Mouse (Mus musculus) neutrophil, adult 5-6 weeks (primary cell): ENCODE results near the gene Slc17a1. TPM values are rescaled to one million over a fixed set of nuclear protein-coding genes. Genes with fewer than 3 reads are reported as not detected.

Experiments used
- ATAC-seq: fragments of 151-379, 151-347 bp; 2 replicates; pipeline ENCODE4 v1.8.0; 2017; ENCODE audit warnings: mild to moderate bottlenecking, moderate TSS enrichment; ENCODE audit not compliant: insufficient number of reproducible peaks, poor library complexity, low FRiP score, severe bottlenecking; ENCODE audit errors: extremely low read depth
- total RNA-seq: library from RNA; stranded (forward); fragments of 200-1000 nt; gene quantifications from 2 replicates; pipeline ENCODE4 v1.2.3, GENCODE M21; 2017

Gene Slc17a1
- total RNA-seq, 1 experiment from 2014 or later = not detected

- ATAC-seq = peak; percentile 93
These were observed 18.0 kb downstream of the Slc17a1 start for GRCm38 (mm10) chr13:23885540-23885939.

DNA sequence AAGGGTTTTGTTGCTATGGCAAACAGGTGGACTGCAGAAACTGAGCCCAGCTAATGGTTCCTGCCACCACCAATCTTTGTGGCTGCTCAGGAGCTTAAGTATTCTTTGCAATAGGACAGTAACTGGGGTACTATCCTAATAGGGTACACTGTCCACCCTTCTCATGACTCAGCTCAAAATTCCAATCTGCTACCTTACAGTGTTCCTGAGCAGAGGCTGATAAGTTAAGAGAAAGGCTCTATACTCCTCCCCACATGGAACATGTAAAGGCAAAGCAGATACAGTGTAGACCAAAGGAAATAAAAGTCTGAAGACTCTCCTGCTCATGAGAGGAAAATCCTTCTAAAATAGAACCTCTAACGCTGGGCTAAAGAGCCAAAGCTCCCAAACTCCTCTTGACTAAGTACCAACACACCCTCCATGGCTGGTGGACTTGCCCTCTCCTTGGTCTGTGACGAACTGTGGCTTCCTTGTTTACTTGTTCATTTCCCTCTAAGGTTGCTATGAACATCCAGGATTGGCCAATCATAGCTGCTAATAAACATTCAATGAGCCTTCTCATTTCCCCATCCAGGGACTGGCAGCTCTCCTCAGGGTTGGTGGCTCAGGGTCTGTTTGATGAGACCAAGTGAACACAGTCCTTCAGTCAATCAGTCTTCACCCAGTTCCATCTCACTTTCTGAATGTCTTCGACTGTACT is 19.6 kb downstream of the Slc17a1 start:
- no peak for ATAC-seq

GRCm38 (mm10) chr13:23889011-23889605 is 21.6 kb downstream of the Slc17a1 start:
- no peak for ATAC-seq

DNA sequence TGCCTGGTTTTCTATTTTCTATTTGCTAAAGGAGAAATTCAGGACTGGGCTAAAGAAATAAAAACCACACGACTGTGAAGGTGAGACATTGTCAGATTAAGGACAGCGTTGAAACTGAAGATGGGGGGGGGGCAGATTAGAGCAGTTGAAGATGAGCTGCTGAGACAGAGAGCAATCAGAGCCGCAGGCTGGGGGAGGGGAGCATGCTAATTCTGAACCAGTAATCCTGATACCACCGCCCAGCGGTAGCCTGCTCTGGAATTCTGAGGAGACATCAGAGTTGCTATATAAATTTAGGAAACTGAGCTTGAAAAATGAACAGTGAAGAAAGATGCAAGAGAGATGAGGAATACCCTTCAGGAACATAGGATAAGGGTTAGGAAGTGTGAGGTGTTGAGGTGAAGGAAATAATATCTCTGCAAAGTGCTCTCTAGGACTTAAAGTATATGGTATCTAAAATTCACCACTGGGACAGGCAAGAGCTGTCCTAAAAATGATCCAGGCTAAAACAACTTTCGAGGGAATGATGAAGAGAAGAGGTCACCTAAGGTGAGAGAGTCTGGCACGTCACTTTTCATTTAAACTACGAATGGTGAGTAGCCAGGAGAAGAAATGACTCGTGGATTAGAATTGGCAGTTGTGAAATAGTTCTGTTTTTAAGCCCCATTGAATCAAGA is 25.2 kb downstream of the Slc17a1 start:
- no peak for ATAC-seq

- no peak for ATAC-seq
These were observed 25.7 kb downstream of the Slc17a1 start for GRCm38 (mm10) chr13:23893269-23893593.

- peak; percentile 39; the same call in 1 of the 2 replicates for ATAC-seq
These were observed 30.7 kb downstream of the Slc17a1 start for GRCm38 (mm10) chr13:23898242-23898641.

- ATAC-seq = no peak
These were observed 39.4 kb downstream of the Slc17a1 start for GRCm38 (mm10) chr13:23906906-23907305.

GRCm38 (mm10) chr13:23910121-23910520 is 42.6 kb downstream of the Slc17a1 start:
- no peak for ATAC-seq

DNA sequence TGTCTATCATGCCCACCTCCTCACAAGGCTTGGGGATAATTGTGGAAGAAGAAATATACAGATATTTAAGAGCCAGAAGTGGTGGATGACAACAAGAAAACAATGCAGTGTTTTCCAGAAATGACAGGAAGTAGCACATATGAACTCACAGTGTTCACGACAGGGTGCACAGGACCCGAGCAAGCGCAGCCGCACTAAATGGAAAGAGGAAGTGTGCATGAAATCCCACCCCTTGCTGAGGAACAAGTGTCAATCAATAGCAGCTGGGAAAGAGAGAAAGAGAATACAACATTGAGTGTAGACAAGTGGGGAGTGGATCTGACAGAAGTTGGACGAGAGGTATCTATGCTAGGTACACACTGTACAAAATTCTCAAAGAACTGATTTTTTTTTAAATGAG is 43.8 kb downstream of the Slc17a1 start:
- peak; percentile 81 for ATAC-seq

DNA sequence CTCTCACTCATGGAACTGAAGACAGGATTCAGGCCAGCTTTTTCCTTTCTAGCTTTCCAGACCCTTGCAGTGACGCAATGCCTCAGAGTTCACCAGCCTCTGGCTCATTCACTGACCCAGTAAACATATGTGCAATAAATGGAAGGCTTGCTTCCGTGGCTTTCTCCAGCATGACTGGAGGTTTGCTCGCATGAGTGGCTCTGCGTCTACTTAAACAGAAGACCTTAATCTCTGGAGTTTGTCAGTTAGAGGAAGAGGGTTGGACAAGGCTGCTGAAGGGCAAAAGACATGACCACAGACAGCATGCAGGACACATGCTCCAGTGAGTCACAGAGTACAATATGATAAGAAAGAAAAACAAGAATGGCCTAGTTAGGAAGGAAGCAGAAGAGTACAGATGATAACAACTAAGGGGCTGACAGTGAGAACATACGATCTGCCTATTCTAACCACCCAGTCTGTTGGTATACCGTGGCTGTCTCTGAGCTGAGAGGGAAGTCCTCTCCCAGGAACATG is 46.3 kb downstream of the Slc17a1 start:
- peak; percentile 85 for ATAC-seq

DNA sequence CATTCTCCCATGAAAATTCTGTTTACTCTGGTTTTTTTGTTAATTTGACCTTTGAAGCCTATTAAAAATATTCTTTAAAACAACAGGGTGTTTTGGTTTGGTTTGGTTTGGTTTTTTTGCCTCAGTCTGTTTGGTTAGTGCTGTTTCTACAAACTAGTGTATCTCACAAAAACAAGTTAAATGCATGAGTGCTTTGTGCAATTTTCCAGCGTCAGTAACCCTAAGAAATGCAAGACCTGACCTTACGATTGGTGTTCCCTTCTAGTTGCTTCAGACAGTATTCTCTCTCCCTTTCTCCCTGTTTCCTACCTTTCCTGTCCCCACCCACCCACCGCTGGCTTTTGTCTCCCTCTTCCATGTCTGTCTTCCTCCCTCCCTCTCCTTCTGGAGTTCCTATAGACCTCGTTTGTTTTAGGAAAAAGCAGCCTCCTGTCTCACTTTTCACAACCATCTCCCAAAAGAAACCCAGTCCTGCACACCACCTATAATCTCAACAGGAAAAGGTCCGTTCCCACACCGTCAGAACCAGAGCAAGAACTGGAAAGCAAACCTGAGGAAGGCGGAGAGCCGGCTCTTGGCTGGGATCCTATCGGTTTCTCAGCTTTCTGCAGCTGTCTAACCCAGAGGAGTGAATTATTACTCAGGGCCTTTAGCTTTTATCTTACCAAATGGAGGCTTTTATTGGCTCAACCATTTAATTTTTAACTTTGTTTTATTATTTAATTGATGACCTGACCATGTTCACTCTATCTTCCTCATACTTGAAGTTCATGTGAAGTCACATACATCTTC is 47.0 kb downstream of the Slc17a1 start, which contains the start of gene Slc17a4:
Gene Slc17a4, minus strand, starts transcription at position 634 of the 792 bp plus-strand sequence.
- ATAC-seq = no peak

GRCm38 (mm10) chr13:23916132-23916531 is 48.6 kb downstream of the Slc17a1 start:
- no peak for ATAC-seq

DNA sequence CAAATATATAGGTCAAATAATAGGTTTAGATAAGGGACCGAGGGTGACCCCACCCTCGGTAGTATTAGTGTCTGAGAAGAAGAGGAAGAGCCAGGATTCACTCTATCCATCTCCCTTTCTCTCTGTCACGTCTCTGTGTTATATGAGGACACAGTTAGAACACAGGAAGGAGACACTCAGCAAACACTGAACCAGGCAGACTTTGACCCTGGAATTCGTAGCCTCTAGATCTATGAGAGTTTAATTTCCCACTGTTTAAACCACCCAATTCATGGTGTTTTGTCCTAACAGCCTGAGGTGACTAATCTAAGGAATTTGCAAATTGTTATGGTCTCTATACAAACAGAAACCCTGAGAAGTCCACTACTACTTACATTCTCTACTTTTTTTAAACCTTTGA is 50.1 kb downstream of the Slc17a1 start:
- no peak for ATAC-seq

- no peak for ATAC-seq
These were observed 58.2 kb downstream of the Slc17a1 start for GRCm38 (mm10) chr13:23925792-23926191.

GRCm38 (mm10) chr13:23928637-23929036 is 61.1 kb downstream of the Slc17a1 start:
- ATAC-seq = no peak

GRCm38 (mm10) chr13:23930461-23930860 is 62.9 kb downstream of the Slc17a1 start:
- no peak for ATAC-seq

DNA sequence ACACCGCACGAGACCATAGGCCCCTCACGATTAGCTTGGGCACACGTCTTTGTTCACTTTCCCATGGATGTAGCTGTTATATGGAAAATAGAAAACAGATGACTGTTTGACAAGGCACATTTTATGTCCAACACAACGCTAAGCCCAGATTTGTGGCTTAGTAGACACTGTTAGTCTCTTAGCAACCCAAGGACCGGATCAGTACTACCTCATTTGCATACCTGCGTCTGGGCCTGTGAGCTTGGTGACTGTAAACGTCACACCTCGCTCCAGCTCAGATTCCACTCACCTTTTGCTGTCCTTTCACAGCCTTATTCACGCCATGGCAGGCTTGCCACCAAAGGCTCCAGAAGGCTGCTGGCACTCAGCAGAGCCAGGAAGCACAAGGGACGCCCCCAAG is 63.4 kb downstream of the Slc17a1 start:
- ATAC-seq = no peak

- no peak for ATAC-seq
These were observed 66.1 kb downstream of the Slc17a1 start, which contains the start of gene Hist1h2ba for GRCm38 (mm10) chr13:23933421-23934210. TSS of gene Hist1h2ba (minus strand) at chr13:23934156.

DNA sequence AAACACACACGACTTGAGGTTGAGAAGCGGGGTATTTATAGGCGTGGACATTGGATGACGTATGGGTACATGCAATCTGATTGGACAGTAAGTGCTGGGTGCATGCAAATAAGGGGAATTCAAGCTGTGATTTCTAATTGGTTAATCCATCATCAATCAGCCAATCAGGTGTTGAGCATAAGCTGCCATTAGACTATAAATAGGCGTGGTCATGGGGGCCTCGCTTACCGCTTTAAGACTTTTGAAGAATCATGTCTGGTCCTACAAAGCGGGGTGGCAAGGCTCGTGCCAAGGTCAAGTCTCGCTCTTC is 66.6 kb downstream of the Slc17a1 start, which contains the start of gene Hist1h2aa:
Gene Hist1h2aa, plus strand, starts transcription at position 252 of the 310 bp plus-strand sequence.
- ATAC-seq = no peak
